Mouse (Mus musculus): Measurements from ENCODE around the gene Dock1. TPM values are rescaled to one million over a fixed set of nuclear protein-coding genes. Genes with fewer than 3 reads are reported as not detected.
A peak's percentile ranks its signal among the peaks of the same experiment; 100 is the strongest.

The Dock1 gene
- total RNA-seq, 1 experiment from 2014 or later = 125 TPM

GRCm38 (mm10) chr7:134840066-134840465, 169.6 kb downstream of the Dock1 start:
- DNase-seq = no peak

GRCm38 (mm10) chr7:134842751-134843150, 172.3 kb downstream of the Dock1 start:
- no peak for DNase-seq

GRCm38 (mm10) chr7:134862000-134862399, 191.5 kb downstream of the Dock1 start:
- no peak for DNase-seq

- peak; percentile 50 for DNase-seq
These were observed 193.7 kb downstream of the Dock1 start for GRCm38 (mm10) chr7:134864175-134864574.

GRCm38 (mm10) chr7:134872511-134872910, 202.1 kb downstream of the Dock1 start:
- no peak for DNase-seq

GRCm38 (mm10) chr7:134872981-134873380, 202.5 kb downstream of the Dock1 start:
- no peak for DNase-seq

GRCm38 (mm10) chr7:134878985-134879384, 208.5 kb downstream of the Dock1 start:
- DNase-seq = no peak

GRCm38 (mm10) chr7:134880431-134880830, 210.0 kb downstream of the Dock1 start:
- peak; percentile 48 for DNase-seq

- no peak for DNase-seq
These were observed 213.1 kb downstream of the Dock1 start for GRCm38 (mm10) chr7:134883516-134883915.

- DNase-seq = no peak
These were observed 222.0 kb downstream of the Dock1 start for GRCm38 (mm10) chr7:134892449-134892871.

- DNase-seq = peak; percentile 66
These were observed 222.5 kb downstream of the Dock1 start for GRCm38 (mm10) chr7:134892972-134893371.

- no peak for DNase-seq
These were observed 224.2 kb downstream of the Dock1 start for GRCm38 (mm10) chr7:134894604-134895003.

- no peak for DNase-seq
These were observed 229.0 kb downstream of the Dock1 start for GRCm38 (mm10) chr7:134899462-134899861.

GRCm38 (mm10) chr7:134901992-134902391, 231.5 kb downstream of the Dock1 start:
- no peak for DNase-seq

GRCm38 (mm10) chr7:134931886-134932285, 261.4 kb downstream of the Dock1 start:
- no peak for DNase-seq

GRCm38 (mm10) chr7:134937471-134937926, 267.0 kb downstream of the Dock1 start:
- peak; percentile 19 for DNase-seq

- DNase-seq = peak; percentile 71
These were observed 267.6 kb downstream of the Dock1 start, which contains the start of gene Fam196a for GRCm38 (mm10) chr7:134937927-134938609. Gene Fam196a, minus strand, starts transcription at chr7:134938430.

- DNase-seq = no peak
These were observed 271.4 kb downstream of the Dock1 start for GRCm38 (mm10) chr7:134941891-134942290.

GRCm38 (mm10) chr7:134943063-134943462, 272.6 kb downstream of the Dock1 start:
- peak; percentile 16 for DNase-seq

GRCm38 (mm10) chr7:134943701-134944100, 273.2 kb downstream of the Dock1 start:
- peak; percentile 76 for DNase-seq

GRCm38 (mm10) chr7:134945925-134946716, 275.7 kb downstream of the Dock1 start:
- DNase-seq = peak; percentile 25

- no peak for DNase-seq
These were observed 288.6 kb downstream of the Dock1 start for GRCm38 (mm10) chr7:134959086-134959485.

- peak; percentile 35 for DNase-seq
These were observed 290.4 kb downstream of the Dock1 start for GRCm38 (mm10) chr7:134960871-134961270.
